Mouse (Mus musculus): ENCODE measurements around the gene Rnf41.

Gene Rnf41

GRCm38 (mm10) chr10:128486370-128486769 is 74.9 kb downstream of the Rnf41 start:
- DNase-seq (ENCODE audit: low spot score): no peak

GRCm38 (mm10) chr10:128487861-128488712 is 76.6 kb downstream of the Rnf41 start:
- no peak for DNase-seq (ENCODE audit: low spot score)

DNA sequence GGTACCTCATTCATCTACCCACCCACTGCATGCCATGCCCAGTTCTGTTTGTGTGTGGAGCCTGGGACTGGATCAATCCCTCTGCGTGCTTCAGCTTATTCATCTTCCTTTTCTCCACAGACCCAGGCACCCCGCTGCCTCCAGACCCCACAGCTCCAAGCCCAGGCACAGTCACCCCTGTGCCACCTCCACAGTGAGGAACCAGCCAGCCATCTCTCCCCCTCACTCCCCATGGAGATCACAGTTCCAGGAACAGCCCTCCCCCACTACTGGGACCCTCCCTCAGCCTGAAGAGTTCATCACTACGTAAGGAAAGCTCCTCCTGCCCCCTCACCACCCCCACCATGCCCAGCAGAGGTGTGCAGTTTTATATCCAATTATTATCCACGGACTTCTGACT is 77.3 kb downstream of the Rnf41 start:
- DNase-seq (ENCODE audit: low spot score): no peak

- no peak for DNase-seq (ENCODE audit: low spot score)
These were observed 77.9 kb downstream of the Rnf41 start for GRCm38 (mm10) chr10:128489380-128489779.

DNA sequence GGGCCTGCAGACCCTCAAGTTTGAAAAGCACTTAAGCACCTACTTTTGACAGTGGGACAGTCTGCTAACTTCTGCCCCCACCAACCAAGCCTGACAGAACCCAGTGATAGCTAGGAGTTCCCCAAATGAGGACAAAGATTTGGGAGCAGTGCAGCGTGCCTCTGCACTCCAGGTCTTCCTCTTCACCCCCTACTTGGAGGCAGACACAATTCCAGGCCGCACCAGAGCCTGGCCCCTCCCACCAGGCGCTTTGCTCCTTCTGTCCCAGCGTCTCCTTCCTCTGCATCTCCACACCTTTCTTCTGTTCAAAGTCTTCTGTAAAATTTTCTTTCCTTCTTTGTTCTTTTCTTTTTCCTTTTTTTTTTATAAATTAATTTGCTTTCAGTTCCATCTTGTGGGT is 78.3 kb downstream of the Rnf41 start:
- no peak for DNase-seq (ENCODE audit: low spot score)

DNA sequence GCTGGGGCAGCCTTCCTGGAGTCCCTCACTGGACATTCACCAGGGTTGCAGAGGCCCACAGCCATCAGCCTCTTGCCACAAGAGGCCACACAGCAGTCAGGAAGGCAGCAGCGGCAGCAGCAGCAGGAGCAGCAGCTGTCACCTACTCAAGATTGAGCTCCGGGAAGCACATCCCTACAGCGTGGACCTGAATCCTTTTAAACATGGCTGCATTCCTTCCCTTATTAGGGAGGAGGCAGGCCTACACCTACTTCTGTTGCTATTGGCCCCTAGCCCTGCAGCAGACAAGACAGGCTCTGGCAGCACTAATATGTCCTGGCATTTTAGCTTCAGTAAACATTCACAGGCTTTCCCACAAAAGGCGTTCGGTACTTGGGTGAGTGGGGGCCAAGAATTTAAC is 78.8 kb downstream of the Rnf41 start:
- no peak for DNase-seq (ENCODE audit: low spot score)

GRCm38 (mm10) chr10:128490912-128491311 is 79.5 kb downstream of the Rnf41 start:
- no peak for DNase-seq (ENCODE audit: low spot score)
